Mouse (Mus musculus) lung, postnatal 0 days (tissue): ENCODE measurements around the gene Rap1gap2.

Source experiments
- CTCF ChIP-seq: IDR thresholded peaks from 2 replicates; pipeline ENCODE4 v1.5.1; 2016; ENCODE audit warnings: antibody characterized with exemption, mild to moderate bottlenecking
- EP300 ChIP-seq: IDR thresholded peaks from 2 replicates; pipeline ENCODE4 v1.6.1; 2016; ENCODE audit warnings: antibody characterized with exemption, mild to moderate bottlenecking, control low read depth

- TF ChIP-seq CTCF (no peak), EP300 (no peak)
Measured at GRCm38 (mm10) chr11:74561392-74561791, 49.3 kb downstream of the Rap1gap2 start.
